Mouse (Mus musculus) neural tube, embryonic 15.5 days (tissue): ENCODE data around the gene Axin2. TPM values are rescaled to one million over a fixed set of nuclear protein-coding genes. Genes with fewer than 3 reads are reported as not detected.

Source experiments
- ATAC-seq: fragments of 200-750 bp; cut with Nextera tagmentation; 2 replicates; pipeline ENCODE4 v1.8.0; 2017; ENCODE audit warnings: mild to moderate bottlenecking, moderate TSS enrichment, moderate library complexity; ENCODE audit not compliant: low FRiP score
- H3K27ac ChIP-seq: fragments of 300-500 bp; sonication (generic); replicated peaks from 2 replicates; pipeline ENCODE4 v1.5.1; 2015; ENCODE audit warnings: mild to moderate bottlenecking, inconsistent platforms
- H3K27me3 ChIP-seq: fragments of 300-500 bp; sonication (generic); replicated peaks from 2 replicates; pipeline ENCODE4 v1.6.1; 2015; ENCODE audit warnings: inconsistent platforms
- H3K36me3 ChIP-seq: fragments of 300-500 bp; sonication (generic); 2 replicates; pipeline ENCODE4 v1.6.1; 2015; ENCODE audit warnings: inconsistent platforms
- H3K4me1 ChIP-seq: fragments of 300-500 bp; sonication (generic); 2 replicates; pipeline ENCODE4 v1.6.1; 2015; ENCODE audit warnings: inconsistent platforms
- H3K4me2 ChIP-seq: fragments of 300-500 bp; sonication (generic); 2 replicates; pipeline ENCODE4 v1.6.1; 2015; ENCODE audit warnings: inconsistent platforms, mild to moderate bottlenecking, moderate library complexity
- H3K4me3 ChIP-seq: fragments of 300-500 bp; sonication (generic); replicated peaks from 2 replicates; pipeline ENCODE4 v1.5.1; 2015; ENCODE audit warnings: mild to moderate bottlenecking, inconsistent platforms
- H3K9ac ChIP-seq: fragments of 300-500 bp; sonication (generic); replicated peaks from 2 replicates; pipeline ENCODE4 v1.6.1; 2015; ENCODE audit warnings: mild to moderate bottlenecking, inconsistent platforms
- H3K9me3 ChIP-seq: fragments of 300-500 bp; sonication (generic); replicated peaks from 2 replicates; pipeline ENCODE4 v1.6.1; 2016; ENCODE audit warnings: inconsistent platforms
- WGBS: fragments of 180-500 bp; shearing (Covaris S2); methylation state at CpG from one replicate; pipeline ENCODE4 v1.1.7; 2015; ENCODE audit warnings: mixed read lengths; 5-methylcytosine and 5-hydroxymethylcytosine counted together
- polyA plus RNA-seq: library from polyadenylated mRNA; unstranded; fragments of >200 nt; fragmentation: Nextera tagmentation; extraction: Ambion mirVana; gene quantifications from 2 replicates; pipeline ENCODE4 v1.2.1, GENCODE M21; 2015

Gene Axin2
- polyA plus RNA-seq, 1 experiment from 2014 or later, result 6.3 TPM

DNA sequence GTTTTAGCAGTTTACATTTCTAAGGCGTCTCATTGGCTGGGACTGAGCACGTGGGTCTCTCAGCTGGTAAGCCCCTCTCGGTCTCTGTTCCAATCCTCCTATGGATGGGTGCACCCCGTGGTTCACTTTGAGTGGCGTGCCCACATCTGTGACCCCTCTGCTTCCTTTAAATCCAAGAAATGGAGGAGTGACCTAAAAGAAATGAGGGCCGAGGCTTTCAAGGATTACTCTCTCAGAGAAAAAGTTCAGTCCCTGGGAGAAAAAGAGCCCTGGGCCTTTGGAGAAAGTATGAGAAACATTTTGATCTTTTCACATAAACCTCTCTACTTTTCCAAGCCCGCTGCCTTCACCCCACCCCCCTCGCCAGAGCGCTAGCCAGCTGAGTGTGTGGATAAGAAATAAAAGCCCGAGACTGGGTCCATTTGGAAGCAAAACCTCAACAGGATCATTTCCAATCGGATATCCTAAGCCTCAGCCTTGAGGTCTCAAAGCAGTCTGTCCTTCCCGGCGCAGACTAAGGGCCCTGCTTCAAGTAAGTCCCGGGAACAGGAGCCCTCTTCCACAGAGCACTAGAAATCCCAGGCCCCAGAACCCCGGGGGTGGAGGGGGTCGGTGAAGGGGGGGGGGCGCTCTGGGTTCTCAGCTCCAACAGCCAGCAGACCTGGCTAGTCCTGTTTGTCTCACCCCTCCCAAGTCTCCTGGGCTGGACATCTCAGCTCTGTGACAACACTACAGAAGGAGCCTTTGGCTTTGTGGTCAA lies 28.9 kb upstream of the Axin2 start:
- peak overlapping the region; percentile 51; the same call in 1 of the 2 replicates for H3K27ac ChIP-seq
- peak overlapping the region; percentile 30 for H3K4me3 ChIP-seq
- peaks cover 29% of the 10 kb centered on the region for H3K4me1 ChIP-seq
- H3K27me3 ChIP-seq, result no peaks in the 10 kb centered on the region
- H3K4me2 ChIP-seq, result peak overlapping the region; percentile 62
- H3K9ac ChIP-seq, result 0 out of 2 replicates have a peak overlapping the region, but pooled peaks have one; percentile 32
- no peaks in the 10 kb centered on the region for H3K36me3 ChIP-seq
- WGBS, result 4% methylated on average over 17 of the region's 17 CpGs
- peak; percentile 87 for ATAC-seq
- H3K9me3 ChIP-seq, result no peaks in the 10 kb centered on the region

DNA sequence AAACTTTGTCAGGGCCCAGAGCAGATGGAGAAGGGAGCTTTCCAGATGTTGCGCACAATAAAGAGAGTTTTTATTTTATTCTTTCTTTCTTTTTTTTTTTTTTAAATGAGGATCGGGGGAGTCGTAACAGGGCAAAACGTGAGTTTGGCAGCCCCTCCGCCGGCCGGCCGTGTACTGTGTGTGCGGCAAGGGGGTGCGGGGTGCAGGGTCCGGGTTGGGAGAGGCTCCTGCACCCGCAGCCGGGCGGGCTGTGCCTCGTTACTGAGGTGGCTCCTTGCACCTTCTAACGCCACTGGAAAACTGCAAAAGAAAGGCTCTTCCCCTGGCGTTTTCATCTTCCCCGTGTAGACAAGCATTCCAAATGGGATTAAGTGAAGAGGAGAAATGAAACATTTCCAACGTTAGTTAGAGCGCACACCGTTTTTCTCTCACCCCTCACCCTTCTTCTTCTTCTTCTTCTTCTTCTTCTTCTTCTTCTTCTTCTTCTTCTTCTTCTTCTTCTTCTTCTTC lies 28.2 kb upstream of the Axin2 start:
- Histone ChIP-seq H3K9ac (0 out of 2 replicates have a peak overlapping the region, but pooled peaks have one; percentile 32), H3K27me3 (no peaks in the 10 kb centered on the region), H3K4me3 (peak overlapping the region; percentile 30), H3K36me3 (no peaks in the 10 kb centered on the region), H3K27ac (peak overlapping the region; percentile 51; the same call in 1 of the 2 replicates), H3K9me3 (no peaks in the 10 kb centered on the region), H3K4me2 (peak overlapping the region; percentile 62), H3K4me1 (peaks cover 29% of the 10 kb centered on the region)
- 4% methylated on average over 21 of the region's 21 CpGs for WGBS
- ATAC-seq, result no peak

DNA sequence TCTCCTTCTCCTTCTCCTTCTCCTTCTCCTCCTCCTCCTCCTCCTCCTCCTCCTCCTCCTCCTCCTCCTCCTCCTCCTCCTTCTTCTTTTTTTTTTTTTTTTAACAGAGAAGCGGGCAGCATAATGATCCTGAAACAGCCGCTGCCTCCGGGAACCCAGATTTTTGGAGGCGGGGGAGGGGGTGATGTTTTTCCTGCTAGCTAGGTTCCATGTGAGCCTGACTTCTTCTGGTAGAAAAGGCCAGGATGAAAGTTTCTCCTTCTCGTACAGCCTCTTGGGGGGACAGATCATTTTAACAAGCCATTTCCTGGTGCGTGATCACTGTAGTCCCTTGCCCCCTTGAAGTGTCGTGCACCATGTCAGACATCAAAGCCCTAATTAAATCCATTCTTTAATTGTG lies 27.7 kb upstream of the Axin2 start:
- H3K4me2 ChIP-seq, result no peak overlapping the region
- WGBS, result 11% methylated on average over 6 of the region's 7 CpGs

DNA sequence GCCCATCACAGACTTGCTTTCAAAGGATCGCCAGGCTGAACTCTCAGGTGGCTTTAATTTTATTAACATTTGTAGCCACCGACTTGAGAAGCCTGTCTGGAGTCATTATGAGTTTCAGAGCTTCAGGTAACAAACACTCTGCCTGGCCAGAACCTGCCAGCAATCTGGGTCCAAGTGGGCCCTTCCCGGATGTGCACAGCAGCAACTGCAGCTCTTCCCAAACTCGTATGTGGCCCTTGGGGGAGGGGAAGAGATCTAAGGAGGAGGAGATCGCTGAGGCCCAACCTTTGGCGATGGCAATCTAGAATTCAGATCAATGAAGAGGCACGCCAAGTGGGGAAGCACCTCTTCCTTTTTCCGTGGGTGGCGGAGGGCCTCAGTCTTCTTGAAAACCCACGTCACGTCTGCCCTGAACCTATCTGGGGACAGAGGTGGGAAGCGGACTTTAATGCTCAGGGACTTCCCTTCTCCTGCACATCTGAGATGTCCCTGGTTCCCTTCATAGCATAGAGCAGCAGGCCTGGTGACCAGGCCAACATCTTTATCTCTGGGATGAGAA lies 26.8 kb upstream of the Axin2 start:
- H3K4me2 ChIP-seq, result no peak overlapping the region
- H3K36me3 ChIP-seq, result no peaks in the 10 kb centered on the region
- ATAC-seq, result no peak
- no peaks in the 10 kb centered on the region for H3K9me3 ChIP-seq
- H3K27ac ChIP-seq, result no peak overlapping the region
- 40% methylated on average over 12 of the region's 12 CpGs for WGBS
- H3K9ac ChIP-seq, result no peak overlapping the region
- H3K27me3 ChIP-seq, result no peaks in the 10 kb centered on the region
- H3K4me3 ChIP-seq, result no peak overlapping the region
- H3K4me1 ChIP-seq, result peaks cover 29% of the 10 kb centered on the region

More for the DNA sequence above, 27.7 kb upstream of the Axin2 start:
- no peak overlapping the region for H3K27ac ChIP-seq
- no peak overlapping the region for H3K9ac ChIP-seq
- no peaks in the 10 kb centered on the region for H3K36me3 ChIP-seq
- no peak for ATAC-seq
- H3K4me1 ChIP-seq, result peaks cover 29% of the 10 kb centered on the region
- H3K9me3 ChIP-seq, result no peaks in the 10 kb centered on the region
- no peaks in the 10 kb centered on the region for H3K27me3 ChIP-seq
- no peak overlapping the region for H3K4me3 ChIP-seq

DNA sequence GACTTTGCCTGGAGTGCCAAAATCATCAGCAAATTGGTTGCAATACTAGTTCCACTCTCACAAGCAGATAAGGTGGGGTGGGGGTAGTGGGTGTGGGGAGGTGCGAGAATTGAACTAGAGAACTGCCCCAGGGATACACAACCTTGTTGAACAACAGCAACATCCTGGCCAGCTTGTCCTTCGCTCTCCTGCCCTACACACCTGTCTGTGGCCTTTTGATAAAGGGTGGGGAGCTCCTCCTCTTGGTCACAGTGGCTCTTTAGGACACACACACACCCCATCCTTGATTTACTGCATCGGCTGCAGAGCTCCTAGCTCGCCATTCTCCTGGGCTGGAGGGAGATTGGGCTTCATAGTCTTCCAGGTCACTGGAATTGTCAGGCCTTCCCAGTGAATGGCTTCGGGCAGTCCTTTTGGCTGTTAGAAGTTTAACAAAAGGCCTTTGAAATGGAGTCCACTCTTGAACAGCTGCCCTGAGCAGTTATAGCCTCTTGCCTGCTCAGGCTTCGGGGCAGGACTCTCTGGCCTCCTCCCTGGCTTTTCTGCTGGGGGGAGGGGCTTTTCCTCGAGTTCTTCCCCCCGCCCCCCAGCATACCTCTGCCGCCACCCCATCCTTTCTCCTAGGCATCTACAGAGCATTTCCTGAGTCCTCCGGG lies 26.2 kb upstream of the Axin2 start:
- Histone ChIP-seq H3K36me3 (no peaks in the 10 kb centered on the region), H3K27ac (no peak overlapping the region), H3K9ac (no peak overlapping the region), H3K4me2 (no peak overlapping the region), H3K4me1 (peaks cover 29% of the 10 kb centered on the region), H3K4me3 (no peak overlapping the region), H3K27me3 (no peaks in the 10 kb centered on the region), H3K9me3 (no peaks in the 10 kb centered on the region)
- 19% methylated on average over 10 of the region's 10 CpGs for WGBS
- ATAC-seq, result no peak

DNA sequence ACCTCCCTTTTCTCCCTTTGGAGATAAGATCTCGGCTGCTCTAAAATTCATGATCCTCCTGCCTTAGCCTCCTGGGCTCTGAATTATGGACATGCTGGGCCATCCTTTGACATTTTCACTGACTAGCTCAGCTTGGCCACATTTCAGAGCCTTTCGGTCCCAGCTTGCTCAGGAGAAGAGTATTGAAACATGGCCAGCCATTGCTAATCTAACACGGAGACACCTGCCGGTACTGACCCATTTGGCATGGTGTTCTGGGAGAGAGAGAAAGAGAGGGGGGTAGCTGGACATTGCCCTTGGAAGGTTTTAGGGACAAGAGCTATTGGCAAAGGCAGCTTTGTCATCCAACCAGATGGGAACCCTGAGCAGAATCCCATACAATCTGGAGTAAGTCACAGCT lies 23.1 kb upstream of the Axin2 start:
- ATAC-seq, result no peak
- no peak overlapping the region for H3K4me2 ChIP-seq
- H3K27me3 ChIP-seq, result no peaks in the 10 kb centered on the region
- peaks cover 13% of the 10 kb centered on the region for H3K4me1 ChIP-seq
- H3K9me3 ChIP-seq, result no peaks in the 10 kb centered on the region
- H3K4me3 ChIP-seq, result no peak overlapping the region
- H3K9ac ChIP-seq, result no peak overlapping the region
- no peak overlapping the region for H3K27ac ChIP-seq
- WGBS, result 83% methylated on average over 4 of the region's 4 CpGs
- no peaks in the 10 kb centered on the region for H3K36me3 ChIP-seq

DNA sequence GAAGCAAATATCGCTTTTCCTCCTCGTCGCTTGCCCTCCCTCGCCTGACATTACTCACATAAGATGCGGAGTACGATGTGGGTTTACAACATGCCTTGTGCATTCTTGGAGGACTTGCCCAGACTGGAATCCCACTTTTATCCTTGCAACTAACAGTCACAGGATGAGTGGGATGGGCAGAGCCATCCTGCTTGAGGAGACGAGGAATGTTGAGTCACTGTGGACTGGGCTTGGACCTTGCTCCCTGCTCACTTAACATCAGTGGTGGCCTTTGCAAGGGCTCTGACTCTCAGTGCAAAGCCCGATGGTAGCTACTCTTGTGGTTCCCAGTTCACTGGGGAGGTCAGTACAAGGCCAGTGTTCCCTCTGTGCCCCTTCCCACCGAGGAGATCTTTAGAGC lies 22.1 kb upstream of the Axin2 start:
- Histone ChIP-seq H3K9me3 (no peaks in the 10 kb centered on the region), H3K4me1 (peaks cover 8% of the 10 kb centered on the region; the same call in 1 of the 2 replicates), H3K4me2 (no peak overlapping the region), H3K27ac (no peak overlapping the region), H3K9ac (no peak overlapping the region), H3K36me3 (no peaks in the 10 kb centered on the region), H3K27me3 (no peaks in the 10 kb centered on the region), H3K4me3 (no peak overlapping the region)
- 79% methylated on average over 9 of the region's 9 CpGs for WGBS
- no peak for ATAC-seq

DNA sequence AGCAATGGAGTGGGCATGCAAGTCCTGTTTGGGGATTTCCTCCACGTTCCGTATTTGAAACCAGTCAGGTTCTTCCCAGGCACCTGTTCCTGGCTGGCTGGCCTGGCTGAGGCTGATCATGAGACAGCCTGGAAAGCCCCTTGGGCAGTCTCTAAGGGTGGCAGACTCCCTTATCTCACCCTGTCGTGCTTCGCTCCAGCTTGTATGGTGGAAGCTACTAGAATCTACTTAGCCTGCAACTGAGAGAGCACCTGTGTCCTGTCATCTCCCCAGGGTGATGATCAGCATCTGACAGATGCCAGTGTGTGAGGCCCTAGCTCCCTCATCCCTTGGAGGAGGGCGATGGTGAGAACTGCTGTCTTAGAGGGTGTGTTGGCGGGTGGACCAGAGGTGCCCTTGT lies 21.7 kb upstream of the Axin2 start:
- Histone ChIP-seq H3K9me3 (no peaks in the 10 kb centered on the region), H3K9ac (no peak overlapping the region), H3K4me3 (no peak overlapping the region), H3K27me3 (no peaks in the 10 kb centered on the region), H3K36me3 (no peaks in the 10 kb centered on the region), H3K4me1 (peaks cover 8% of the 10 kb centered on the region; the same call in 1 of the 2 replicates), H3K4me2 (no peak overlapping the region), H3K27ac (no peak overlapping the region)
- 86% methylated on average over 6 of the region's 6 CpGs for WGBS
- no peak for ATAC-seq

DNA sequence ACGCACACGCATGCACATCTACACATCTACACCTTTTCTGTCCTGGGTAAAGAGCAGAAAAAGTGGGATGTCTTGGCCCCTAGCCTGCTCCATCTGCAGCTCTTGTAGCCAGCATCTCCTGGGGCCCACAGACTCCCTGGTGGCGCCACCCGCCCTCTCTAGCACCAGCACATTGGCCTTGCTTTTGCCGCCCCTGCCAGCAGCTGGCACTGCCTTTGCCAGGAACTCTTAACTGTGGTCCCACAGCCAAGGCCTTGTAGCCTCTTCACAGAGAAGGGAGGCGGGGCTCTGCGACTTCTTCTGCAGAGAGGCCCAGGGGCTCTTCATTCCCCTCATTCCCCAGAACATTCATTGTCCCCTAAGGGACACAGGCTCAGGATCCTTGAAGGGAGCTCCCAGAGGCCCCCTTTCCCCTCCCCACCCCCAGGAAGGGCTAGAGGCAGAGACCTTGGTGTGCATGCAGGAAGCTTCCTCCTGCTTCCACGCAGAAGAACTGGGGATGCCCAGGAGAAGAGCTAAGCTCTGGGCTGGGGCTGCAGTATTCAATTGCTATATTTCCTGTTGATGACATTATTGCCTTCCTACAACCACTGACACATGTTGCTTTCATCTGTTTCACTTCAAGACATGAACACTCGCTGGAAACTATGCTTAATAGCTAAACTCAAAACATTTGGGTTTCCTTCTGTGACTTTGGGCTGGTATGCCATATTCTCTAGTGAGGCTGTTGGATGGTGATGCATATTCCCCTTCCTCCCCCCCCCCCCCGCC lies 19.2 kb upstream of the Axin2 start:
- 72% methylated on average over 9 of the region's 10 CpGs for WGBS
- no peaks in the 10 kb centered on the region for H3K36me3 ChIP-seq
- H3K4me2 ChIP-seq, result no peak overlapping the region
- H3K27ac ChIP-seq, result no peak overlapping the region
- H3K9ac ChIP-seq, result no peak overlapping the region
- H3K27me3 ChIP-seq, result no peaks in the 10 kb centered on the region
- H3K9me3 ChIP-seq, result no peaks in the 10 kb centered on the region
- ATAC-seq, result no peak
- H3K4me3 ChIP-seq, result no peak overlapping the region
- peaks cover 5% of the 10 kb centered on the region; the same call in 1 of the 2 replicates for H3K4me1 ChIP-seq

DNA sequence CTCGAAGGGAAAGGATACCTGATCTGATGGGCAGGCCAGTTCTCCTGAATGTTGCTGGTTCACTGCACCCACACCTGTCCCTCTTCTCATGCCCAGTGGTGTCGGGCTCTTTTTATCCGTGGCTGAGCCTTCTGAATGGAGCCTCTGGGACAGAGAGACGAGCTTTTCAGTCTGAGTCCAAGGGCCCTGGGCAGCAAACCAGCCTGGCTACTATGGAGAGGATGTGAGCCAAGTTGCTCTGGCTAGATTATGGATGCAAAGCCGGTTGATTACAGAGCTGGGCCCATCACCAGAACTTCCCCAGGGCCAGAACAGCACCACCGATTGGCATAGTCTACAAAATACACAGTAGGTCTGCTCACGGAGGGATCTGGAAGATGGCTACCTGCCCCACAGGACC lies 18.5 kb upstream of the Axin2 start:
- Histone ChIP-seq H3K27me3 (no peaks in the 10 kb centered on the region), H3K4me3 (no peak overlapping the region), H3K9me3 (no peaks in the 10 kb centered on the region), H3K27ac (peak overlapping the region; percentile 37; the same call in 1 of the 2 replicates), H3K36me3 (no peaks in the 10 kb centered on the region), H3K9ac (no peak overlapping the region), H3K4me1 (peaks cover 5% of the 10 kb centered on the region; the same call in 1 of the 2 replicates), H3K4me2 (no peak overlapping the region)
- no peak for ATAC-seq
- 54% methylated on average over 7 of the region's 7 CpGs for WGBS

DNA sequence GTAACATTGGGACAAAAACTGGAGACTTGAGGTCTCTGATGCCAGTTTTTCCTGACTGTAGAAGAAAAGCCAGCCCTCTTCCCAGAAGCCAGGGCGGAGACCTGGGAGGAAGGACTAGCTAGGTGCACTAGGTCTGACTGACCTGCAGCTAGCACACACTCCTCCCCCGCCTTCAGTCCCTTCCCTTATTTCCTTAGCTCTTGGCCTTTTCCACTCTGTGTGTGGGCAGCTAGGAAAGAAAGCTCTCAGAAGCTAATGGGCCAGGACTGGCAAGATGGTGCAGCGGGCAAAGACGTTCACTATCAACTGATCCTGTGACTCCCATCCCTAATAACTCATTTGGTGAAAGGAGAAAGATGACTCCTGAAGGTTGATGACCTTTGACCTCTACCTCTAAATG lies 17.8 kb upstream of the Axin2 start:
- Histone ChIP-seq H3K9me3 (no peaks in the 10 kb centered on the region), H3K27me3 (no peaks in the 10 kb centered on the region), H3K9ac (no peak overlapping the region), H3K4me2 (no peak overlapping the region), H3K36me3 (no peaks in the 10 kb centered on the region), H3K27ac (no peak overlapping the region), H3K4me3 (no peak overlapping the region), H3K4me1 (peaks cover 5% of the 10 kb centered on the region; the same call in 1 of the 2 replicates)
- ATAC-seq, result no peak
- WGBS, result 75% methylated on average over 4 of the region's 4 CpGs
